Mouse (Mus musculus): Measurements from ENCODE around the gene Kctd3.

GRCm38 (mm10) chr1:188993218-188993617 is 14.4 kb downstream of the Kctd3 start:
- TF ChIP-seq CTCF (IDR thresholded peaks at IDR 0.05; ENCODE audit: extremely low read depth, insufficient read depth, low read length) (peak; percentile 24; the same call in 1 of the 2 replicates), POLR2A (IDR thresholded peaks at IDR 0.05; ENCODE audit: extremely low read depth, insufficient read depth, low read length) (no peak)
